Mouse (Mus musculus) lung, postnatal 4 days (tissue): ENCODE data around the gene Plekha3.

Experiments used
- DNase-seq, 2 experiments: peaks; one replicate each; pipeline ENCODE4 v3.0.0; 2021

The Plekha3 gene

GRCm38 (mm10) chr2:76676401-76677226, 1.5 kb downstream of the Plekha3 start:
- no peak for DNase-seq

GRCm38 (mm10) chr2:76682301-76682700, 7.2 kb downstream of the Plekha3 start:
- no peak for DNase-seq

- DNase-seq, result no peak
These were observed 11.9 kb downstream of the Plekha3 start for GRCm38 (mm10) chr2:76686986-76687385.

GRCm38 (mm10) chr2:76687608-76688007, 12.5 kb downstream of the Plekha3 start:
- no peak for DNase-seq

- no peak for DNase-seq
These were observed 13.1 kb downstream of the Plekha3 start for GRCm38 (mm10) chr2:76688162-76688561.

- DNase-seq, result peak; percentile 71 to 85
These were observed 15.5 kb downstream of the Plekha3 start for GRCm38 (mm10) chr2:76690436-76691204.

- no peak for DNase-seq
These were observed 18.7 kb downstream of the Plekha3 start for GRCm38 (mm10) chr2:76693765-76694164.

GRCm38 (mm10) chr2:76695290-76695689, 20.2 kb downstream of the Plekha3 start:
- DNase-seq, result peak in 1 of 2 experiments; percentile 38

- no peak for DNase-seq
These were observed 27.1 kb downstream of the Plekha3 start for GRCm38 (mm10) chr2:76702188-76702587.

GRCm38 (mm10) chr2:76702751-76703150, 27.7 kb downstream of the Plekha3 start:
- DNase-seq, result no peak

GRCm38 (mm10) chr2:76705655-76706054, 30.6 kb downstream of the Plekha3 start:
- no peak for DNase-seq

GRCm38 (mm10) chr2:76708512-76708911, 33.4 kb downstream of the Plekha3 start:
- DNase-seq, result no peak

GRCm38 (mm10) chr2:76714984-76715383, 39.9 kb downstream of the Plekha3 start:
- no peak for DNase-seq

GRCm38 (mm10) chr2:76719650-76720049, 44.6 kb downstream of the Plekha3 start:
- no peak for DNase-seq
